Mouse (Mus musculus) spleen, postnatal 4 days (tissue): ENCODE results near the gene Olfr348.

Experiments
- DNase-seq, 2 experiments: peaks; one replicate each; pipeline ENCODE4 v3.0.0; 2022; ENCODE audit warnings: low spot score in 2 of 2

The Olfr348 gene

GRCm38 (mm10) chr2:36783976-36784375 lies at the start of gene Olfr348:
TSS of gene Olfr348 (plus strand) at chr2:36784276.
- no peak for DNase-seq

- no peak for DNase-seq
These were observed 47.9 kb upstream of the Olfr348 start for GRCm38 (mm10) chr2:36736226-36736625.

DNA sequence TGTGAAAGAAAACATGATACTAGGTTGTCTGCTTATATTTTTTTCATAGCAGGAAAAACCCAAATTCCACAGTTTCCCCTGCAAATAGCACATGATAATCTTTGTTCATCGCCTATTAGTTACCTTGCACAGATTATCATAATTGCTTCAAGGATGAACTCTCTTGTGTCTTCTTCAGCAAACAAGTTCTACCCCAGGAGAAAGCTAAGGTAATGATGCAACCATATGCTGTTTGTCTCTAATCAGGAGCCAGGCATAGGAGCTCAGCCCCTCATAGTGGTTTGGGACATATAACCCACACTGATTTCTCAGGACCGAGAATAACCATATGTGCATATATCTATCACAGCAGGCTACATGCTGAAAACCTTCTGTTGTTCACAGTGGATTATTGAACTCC lies 6.2 kb downstream of the Olfr348 start, which contains the start of gene Olfr50:
Gene Olfr50, plus strand, starts transcription at position 301 of the 400 bp plus-strand sequence.
- no peak for DNase-seq

GRCm38 (mm10) chr2:36816932-36817331 lies 32.9 kb downstream of the Olfr348 start, which contains the start of gene Olfr3:
TSS of gene Olfr3 (minus strand) at chr2:36817032.
- DNase-seq = no peak
